Mouse (Mus musculus) kidney, postnatal 14 days (tissue): Measurements from ENCODE around the gene 1700125H20Rik.
"Not testable (repeated sequence)": the region's sequence is repeated elsewhere in the genome, so short reads cannot be mapped to it uniquely, and the experiment has no call there.

Experiments
- DNase-seq: peaks from one replicate; pipeline ENCODE4 v3.0.0; 2022; ENCODE audit warnings: mixed read lengths

Gene 1700125H20Rik

DNA sequence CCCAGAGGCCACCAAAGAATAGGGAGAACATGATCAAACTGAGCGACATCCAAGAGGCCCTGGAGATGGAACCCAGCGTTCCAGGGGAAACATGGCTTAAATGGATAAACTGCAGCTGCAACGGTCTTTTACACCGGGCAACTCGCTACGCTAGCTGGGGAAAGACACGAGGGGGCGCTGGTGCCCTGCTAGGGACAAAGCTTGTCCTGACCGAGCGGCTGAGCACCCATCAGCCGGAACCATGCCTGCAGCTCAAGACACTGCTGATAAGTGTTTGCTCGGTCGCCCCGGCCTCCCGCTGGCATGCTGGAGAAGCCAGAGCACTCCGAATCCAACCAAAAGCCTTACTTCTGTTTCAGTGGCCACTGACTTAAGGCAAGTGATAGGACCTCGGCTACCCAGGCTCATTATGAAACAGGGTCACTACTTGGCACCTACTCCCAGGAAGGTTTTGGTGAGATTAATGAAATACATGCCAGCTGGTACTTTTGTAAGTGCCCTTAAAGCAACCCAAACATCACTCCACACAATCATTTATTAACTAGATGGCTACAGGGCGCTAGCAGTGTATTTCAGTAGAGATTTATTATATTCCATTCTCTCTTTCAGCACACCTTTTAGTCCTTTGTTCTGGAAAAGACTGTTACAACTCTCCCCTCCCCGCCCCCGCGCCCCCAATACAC lies at the start of gene 1700125H20Rik:
Gene 1700125H20Rik, plus strand, starts transcription at position 347 of the 683 bp plus-strand sequence.
- peak; percentile 92 for DNase-seq

DNA sequence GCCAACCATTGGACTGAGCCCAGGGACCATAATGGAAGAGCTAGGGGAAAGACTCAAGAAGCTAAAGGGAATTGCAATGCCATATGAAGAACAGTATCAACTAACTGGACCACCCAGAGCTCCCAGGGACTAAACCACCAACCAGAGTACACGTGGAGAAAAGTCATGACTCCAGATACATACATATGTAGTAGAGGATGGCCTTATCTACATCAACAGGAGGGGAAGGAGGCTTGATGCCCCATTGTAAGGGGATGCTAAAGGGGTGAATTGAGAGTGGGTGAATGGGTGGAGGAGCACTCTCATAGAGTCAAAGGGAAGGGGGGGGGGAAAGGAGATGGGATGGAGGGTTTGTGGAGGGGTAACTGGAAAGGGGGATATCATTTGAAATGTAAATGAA lies 48.1 kb upstream of the 1700125H20Rik start:
- no peak for DNase-seq

DNA sequence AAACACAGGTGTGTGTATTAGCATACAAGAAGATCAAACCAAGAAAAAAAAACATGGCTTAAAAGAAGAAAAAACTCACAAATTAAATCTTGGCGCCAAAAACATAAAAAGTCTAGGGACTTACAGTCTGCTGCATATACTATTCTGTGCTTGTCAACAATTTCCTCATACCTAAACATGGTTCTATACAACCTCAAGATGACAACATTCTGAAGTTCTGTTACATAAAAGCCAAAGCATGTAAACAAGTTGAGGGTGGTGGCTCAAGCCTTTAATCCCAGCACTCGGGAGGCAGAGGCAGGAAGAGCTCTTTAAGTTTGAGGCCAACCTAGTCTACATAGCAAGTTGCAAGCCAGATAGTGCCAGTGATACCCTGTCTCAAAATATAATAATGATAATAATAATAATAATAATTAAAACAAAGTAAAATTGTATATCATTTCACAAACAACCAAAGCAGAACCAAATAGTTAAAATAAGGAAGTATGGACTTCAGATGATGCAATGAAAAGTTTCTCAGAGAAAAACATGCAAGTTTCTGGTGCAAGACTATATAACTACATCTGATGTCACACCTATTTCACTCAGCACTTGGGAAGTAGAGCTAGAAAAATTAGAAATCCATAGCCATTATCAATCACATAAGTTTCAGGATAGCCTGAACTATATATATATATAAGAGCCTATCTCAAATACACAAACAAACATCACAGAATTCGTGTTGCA lies 46.8 kb upstream of the 1700125H20Rik start:
- DNase-seq, result no peak

DNA sequence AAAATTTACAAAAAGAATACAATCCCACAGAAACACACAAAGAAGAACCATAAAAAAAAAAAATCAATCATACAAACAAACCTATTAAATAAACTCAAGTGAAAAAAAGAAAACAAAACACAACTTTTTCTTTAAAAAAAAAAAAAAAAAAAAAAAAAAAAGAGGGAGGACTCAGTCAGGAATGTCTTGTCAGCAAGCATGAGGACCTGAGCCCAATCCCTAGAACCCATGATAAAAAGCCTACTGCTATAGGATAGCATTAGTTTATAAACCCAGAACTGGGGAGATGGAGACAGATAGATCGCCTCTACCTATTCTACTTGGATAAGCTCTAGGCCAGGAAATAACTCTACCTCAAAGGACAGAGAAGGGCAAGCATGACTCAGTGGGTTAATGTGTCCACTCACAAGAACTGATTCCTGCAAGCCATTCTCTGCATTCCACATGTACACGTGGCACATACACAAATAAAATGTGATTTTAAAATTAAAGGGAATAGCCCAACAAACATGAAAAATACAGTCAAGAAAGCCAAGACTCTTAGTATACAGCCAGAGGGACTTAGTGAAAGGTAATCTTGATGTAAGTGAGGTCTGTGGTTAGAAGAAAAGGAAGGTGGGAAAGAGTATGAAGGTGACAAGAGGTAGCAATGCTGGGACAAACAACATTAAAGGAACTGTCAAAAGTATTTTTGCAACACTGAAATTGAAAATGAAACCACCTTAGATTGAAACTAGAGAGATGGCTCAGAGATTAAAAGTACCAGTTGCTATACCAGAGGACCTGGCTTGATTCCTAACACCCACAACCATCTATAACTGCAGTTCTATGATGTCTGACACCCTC lies 43.7 kb upstream of the 1700125H20Rik start:
- no peak for DNase-seq

DNA sequence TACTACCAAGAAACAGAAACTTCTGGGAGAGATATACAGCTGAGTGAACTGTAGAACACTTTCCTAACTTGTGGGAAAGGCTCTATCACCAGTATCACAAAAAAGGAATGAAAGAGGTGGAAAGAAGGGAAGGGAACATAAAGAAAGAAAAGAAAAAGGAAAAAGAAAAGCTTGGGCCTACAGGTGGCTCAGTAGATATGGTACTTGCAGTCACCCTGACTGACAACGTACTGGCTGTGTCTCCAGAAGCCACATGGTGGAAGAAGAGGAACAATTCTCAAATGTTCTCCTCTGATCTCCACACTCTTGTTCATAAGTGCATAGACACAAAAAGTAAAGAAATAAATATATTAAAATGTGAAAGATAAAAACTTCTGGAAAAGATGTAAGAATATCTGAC lies 41.3 kb upstream of the 1700125H20Rik start:
- no peak for DNase-seq

DNA sequence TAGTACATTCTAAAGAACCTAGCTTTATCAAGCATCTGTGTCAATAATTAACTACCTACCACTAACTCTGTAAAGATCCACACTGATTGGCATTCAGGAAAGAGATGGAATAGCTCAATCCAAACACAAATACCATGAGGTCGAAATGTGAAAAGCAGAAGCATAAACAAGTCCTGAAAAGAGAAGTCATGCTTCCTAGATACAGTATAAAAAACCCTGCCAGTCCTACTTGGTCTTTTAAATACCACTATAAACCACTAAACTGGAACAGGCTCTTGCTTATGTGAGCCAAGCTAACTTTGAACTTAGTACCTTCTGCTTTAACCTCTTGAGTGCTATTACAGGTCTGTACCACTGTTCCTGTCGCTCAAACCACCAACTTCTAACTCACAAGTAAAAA lies 38.7 kb upstream of the 1700125H20Rik start:
- no peak for DNase-seq

DNA sequence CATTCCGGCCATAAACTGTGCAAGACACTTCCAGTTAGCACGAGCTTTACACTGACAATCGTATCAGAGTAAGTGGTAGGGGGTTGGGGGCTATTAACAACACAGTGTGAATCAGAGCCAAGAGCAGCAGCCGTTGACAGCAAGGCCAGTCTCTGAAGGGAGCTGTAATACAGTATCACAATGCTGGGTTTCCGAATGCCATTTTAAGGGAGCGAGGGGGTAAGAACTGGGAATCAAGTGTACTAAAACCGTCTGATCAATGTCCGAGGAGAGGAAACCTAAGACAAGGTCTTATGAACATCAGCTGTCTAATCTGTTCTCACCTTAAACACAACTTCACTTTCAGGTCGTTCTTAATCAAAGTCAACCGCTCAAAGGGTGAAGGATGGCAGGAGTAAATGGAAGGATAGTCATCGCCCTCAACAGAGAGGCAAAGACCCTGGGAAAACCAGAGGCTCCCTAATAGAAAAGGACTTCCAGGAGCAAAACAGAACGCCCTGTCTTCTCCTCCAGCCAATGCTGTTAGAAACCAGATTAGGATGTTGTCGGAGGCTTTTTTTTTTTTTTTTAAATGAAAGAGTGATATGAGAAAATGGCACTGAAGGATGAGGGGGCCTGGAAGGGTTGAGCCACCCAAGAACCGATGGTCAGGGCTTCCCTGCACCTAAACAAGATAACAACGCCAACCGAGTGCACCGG lies 31.3 kb upstream of the 1700125H20Rik start:
- DNase-seq, result peak; percentile 12

DNA sequence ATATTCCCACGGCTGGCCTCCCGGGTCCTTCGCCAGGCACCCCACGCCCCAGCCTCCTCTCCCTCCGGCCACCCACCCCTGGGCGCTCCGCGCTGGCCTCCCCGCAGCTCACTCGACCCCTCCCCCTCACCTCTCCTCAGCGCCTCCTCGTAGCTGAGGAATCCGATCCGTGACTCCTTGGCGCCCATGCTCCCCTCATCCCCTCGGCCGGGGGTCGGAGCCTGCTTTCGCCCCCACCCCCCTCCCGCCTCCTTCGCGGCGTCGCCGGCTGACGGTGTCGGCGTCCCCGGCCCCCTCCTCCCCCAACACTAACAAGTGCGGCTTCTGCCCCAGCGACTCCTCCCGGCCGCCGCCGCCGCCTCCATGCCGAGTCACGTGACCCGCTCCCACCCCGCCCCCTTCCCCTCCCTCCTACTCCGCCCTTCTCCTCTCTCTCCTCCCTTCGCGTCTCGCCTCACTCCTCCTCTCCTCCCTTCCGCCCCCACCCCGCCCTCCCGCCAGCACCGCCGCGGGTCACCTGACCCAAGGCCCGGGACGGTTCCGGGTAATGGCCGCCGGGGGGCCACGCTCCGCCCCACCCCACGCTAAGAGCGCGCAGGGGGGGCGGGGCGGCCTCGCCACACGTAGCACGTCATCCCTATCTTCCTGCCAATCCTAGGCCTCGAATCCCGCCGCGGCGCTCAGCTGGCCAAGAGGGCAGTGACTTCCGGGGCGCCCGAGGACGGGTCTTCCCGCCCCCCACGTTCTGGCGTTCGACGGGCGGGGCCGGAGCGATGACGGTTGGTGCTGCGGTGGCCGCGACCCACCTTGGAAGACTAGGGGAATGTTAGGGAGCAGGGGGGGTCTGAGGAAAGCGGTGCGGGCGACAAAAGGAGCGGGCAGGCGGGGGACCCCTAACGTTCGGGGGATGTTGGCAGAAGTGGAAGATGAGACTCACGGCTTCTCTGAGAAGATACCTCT lies 30.3 kb upstream of the 1700125H20Rik start, which contains the start of gene Usp32:
Gene Usp32, minus strand, starts transcription at position 581 of the 960 bp plus-strand sequence.
- peak; percentile 98 for DNase-seq

DNA sequence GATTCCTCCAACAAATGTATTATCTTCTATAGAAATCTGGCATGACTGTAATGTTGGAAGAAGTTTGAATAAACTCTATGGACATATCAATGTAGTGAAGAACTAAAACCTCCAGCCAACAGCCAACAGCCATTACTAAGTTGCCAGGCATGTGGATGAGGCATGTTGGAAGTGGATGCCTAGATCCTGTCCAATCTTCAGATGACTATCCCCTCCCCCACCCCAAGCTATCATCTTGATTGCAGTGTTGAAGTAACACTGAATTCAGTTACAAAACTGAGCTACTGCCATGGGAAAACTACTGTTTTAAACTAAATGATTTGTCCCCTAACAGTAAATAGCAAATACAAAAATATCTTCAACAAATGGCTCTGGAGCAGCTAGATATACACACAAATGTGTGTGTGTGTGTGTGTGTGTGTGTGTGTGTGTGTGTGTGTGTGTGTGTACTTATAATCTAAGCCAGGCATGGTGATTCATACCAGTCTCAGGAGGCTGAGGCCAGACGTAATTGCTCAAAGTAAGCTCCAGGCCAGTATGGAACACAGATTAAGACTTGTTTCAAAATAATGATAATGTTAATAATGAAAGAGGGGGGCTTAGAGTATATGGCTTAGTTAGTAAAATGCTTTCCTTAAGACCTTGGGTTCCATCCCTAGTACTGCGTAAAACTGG lies 17.8 kb upstream of the 1700125H20Rik start:
- no peak for DNase-seq

DNA sequence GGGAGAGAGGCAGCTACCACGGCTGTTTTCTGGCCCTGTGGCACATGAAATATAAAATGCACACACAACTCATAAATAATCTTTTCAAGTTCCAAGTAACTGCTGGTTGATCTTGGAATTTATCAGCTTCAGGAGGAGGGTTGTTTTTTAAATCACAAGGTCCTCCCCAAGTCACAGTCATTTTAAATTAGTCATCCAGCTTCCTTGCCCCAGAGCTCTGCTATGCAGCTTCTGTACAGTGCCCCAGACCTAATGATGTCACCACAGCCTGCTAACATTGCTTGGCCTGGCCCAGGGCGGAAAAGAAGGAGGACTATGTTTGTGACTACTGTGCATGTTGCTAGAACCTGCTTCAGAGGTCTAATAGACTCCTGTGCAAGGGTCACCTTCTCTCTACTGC lies 12.9 kb upstream of the 1700125H20Rik start:
- DNase-seq, result no peak

DNA sequence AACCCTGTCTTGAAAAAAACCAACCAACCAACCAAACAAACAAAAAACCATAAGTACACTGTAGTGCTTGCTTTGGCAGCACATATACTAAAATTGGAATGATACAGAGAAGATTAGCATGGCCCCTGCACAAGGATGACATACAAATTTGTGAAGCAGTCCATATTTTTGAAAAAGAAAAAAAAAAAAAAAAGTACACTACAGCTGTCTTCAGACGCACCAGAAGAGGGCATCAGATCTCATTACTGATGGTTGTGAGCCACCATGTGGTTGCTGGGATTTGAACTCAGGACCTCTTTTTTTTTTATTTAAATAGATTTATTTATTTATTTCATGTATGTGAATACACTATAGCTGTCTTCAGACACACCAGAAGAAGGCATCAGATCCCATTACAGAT lies 7.2 kb upstream of the 1700125H20Rik start:
- DNase-seq, result not testable (repeated sequence)

DNA sequence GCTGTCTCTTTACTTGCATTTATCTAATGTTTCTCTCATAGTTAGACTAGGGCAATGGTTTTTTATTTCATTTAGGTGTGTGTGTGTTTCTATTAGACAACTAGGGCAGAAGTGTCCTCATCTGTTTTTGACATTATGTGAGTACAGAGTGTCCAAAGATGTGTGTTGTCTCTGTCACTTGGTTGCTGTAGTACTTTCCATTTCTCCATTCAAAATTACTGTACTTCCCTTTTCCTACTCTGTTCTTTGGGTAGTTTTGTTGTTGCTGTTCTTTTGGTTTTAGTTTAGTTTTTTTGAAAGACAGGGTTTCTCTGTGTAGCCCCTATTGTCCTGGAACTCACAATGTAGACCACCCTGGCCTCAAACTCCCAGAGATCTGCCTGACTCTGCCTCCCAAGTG lies 5.8 kb upstream of the 1700125H20Rik start:
- DNase-seq, result no peak

DNA sequence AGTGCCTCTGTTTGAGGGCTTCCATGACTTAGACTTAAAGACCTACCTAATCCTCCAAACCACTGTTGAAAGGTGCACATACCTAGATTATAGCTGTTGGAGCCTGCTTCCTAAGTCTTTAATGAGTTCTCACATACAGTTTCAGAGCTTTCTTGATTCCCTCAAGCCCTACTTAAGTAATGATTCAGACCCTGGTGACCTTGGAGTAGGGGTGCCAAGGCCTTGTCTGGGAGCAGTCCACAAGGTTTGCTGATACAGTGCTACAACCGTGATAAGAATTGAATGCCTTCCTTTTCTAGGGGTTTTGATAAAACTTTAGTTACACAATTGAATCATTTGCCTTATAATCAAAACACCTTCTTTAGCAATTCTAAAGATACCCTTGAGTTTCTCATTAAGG lies 2.7 kb upstream of the 1700125H20Rik start:
- no peak for DNase-seq

DNA sequence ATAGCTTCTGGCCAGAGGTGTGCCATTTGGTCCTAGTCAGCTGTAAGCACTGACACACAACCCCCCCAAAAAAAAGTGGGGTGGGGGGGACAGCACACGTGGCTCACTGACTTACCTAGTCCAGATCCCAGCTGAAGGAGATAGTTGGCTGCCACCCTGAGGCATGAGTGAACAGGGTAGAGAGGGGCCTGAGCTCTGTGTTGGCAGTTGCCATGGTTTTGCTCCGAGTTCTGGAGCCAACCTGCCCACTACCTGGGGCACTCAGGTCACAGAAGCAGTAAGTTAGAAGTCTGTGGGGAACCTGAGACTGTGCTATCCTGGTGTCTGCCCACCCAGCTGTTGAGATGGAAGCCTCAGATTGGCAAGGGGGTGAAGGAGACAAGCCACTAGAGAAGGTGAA lies 629 bp downstream of the 1700125H20Rik start:
- peak; percentile 10 for DNase-seq

DNA sequence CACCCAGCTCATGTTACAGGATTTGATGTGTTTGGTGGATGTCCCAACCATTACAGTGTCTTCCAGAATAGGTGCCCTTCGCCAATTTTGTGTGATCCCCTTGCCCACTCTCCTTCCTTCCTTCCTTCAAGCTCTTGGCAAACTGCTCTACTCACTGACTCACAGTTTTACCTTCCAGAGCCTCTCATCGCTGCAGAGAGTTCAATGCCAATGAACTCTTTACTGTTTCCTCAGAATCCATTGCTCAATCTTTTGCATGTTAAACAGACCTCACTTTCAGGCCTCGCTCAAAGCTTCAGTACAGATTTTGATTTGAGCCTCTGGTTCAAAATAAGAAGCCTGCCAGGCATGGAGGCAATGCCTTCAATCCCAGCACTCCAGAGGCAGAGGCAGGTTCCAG lies 5.7 kb downstream of the 1700125H20Rik start:
- DNase-seq, result no peak

DNA sequence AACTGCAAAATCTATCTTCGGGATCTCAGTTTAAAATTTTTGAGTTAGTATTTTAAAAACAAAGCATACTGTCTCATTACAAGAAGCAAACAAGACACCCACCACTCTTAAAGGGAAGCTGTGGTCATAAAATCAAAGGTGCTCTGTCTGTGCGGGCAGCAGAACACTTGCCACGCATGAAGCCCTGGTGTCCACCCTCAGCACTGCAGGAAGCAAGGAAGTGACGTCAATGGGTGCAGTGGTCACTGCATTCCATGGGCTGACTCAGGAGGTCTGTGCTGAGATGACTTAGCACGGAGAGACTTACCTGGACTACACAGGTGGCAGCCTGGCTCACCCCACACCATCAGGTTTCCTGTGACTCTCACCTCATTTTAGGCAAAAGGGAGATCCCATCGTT lies 7.6 kb downstream of the 1700125H20Rik start:
- DNase-seq, result no peak

DNA sequence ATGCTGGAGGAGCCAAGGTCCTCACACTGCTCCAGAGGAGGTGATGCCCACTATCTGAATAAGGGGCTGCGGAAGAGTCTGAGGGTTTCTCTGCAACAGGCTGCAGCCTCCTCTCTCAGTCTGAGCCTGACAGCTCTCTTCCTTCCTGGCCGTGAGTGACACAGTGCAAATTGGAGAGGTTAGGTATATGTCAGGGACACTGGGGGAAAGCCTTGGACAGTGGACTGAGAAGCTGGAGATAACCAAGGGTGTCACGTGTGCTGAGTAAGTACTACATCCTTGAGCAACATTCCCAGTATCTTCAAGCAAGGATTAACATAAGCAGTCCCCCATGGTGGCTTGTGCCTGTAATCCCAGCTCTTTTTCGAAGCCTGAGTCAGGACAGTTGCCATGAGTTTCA lies 8.2 kb downstream of the 1700125H20Rik start:
- no peak for DNase-seq

DNA sequence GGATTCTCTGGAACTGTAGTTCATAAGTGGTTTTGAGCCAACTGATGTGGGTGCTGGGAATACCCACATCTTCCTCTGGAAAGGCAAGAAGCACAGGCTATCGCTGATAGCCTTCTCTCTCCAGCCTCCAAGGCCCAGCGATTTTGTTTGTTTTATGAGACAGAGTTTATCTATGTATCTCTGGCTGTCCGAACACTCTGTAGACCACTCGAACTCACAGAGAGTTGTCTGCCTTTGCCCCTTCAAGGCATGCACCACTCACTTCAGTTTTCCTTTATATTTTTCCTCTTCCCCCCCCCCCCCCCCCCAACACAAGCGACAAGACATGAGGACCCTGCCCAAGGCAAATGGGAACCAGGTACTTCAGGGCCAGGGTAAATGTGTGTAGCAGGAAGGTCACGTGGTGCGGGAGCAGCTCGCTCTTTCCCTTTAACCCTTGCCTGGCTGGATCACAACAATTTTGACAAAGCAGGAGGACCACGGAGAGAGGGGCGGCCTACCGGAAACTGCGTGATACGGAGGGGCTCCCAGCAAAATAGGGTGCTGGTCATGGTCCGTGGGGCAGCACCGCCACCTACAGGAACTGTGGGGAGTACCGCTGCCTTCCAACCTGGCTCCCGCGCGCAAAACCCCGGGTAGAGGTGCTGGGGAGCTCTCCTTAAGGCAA lies 12.5 kb downstream of the 1700125H20Rik start:
- DNase-seq, result peak; percentile 76

DNA sequence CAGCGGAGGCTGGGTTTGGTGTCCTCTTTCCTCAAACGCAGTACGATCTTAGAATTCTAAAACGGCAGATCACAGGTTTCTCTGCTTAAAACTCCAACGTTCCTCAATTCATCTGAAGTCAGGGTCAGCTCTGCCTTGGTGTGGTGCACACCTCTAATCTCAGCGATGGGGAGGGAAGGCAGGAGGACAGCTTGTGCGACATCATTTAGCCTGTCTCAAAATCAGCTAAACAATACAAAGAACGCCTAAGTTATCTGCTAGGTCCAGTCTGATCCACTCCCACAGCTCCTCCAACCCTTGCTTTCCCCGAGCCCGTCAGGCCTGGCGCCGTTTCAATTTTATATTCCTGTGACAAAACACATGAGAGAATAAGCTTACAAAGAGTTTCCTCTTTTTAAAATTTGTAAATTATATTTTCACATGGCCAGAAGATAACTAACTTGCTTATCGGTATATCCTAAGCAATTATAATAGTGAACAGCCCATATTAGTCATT lies 13.1 kb downstream of the 1700125H20Rik start:
- no peak for DNase-seq

DNA sequence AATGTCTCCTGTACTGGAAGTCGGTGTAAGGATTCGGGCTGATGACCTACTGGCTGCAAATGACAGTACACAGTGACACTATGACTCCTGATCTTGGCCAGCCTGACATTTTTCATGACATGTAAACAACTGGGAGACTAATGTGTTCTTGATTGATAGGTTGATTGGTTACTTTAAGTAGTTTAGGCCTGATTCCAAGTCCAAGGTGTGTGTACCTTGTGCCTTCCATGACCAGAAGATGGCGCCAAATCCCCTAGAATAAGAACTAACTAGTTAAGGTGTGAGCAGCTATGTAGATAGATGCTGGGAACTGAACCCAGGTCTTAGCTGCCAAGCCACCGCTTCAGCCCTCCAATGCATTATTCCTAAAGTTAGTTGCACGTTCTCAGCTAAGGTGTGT lies 13.9 kb downstream of the 1700125H20Rik start:
- DNase-seq, result peak; percentile 54
